Comparison of ENCODE assay signal across 19 mouse cellular contexts in the genomic region with DNA sequence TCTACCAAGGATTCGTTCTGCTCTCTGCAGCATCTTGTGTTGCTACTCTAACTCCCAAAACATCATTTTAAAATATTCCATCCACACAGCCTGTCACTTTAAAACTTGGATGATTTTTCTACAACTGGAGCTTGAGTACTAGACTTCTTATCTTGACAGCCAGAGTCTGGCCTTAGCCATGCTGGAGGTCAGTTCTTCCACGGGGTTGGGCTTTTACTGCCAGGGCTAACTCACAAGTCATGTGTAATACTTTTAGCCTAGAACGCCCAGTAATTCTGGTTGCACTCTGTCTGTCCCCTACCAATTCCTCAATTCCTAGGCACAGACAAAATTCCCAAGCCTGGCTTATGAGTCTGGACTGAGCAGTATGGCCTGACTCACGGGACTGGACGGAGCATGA.
A peak's percentile ranks its signal among the peaks of the same experiment; 100 is the strongest.
DNase-seq lines count a peak whose midpoint lies in the region; ATAC-seq lines count a peak whose summit lies in the region.
"Had no signal": no experiment of that assay in that cellular context is flagged by ENCODE, and none has a peak within 500 bp of the region (broad histone marks: within the 10 kb centered on the region; RNA-seq: fewer than 3 reads in every experiment).

No protein-coding gene starts in this region.

- intact Hi-C loops in heart, postnatal 36 days (cut with DNase I) = loop anchor here (5.0 kb wide), 1 partner anchor 87 kb away; a partner anchor contains a TSS

- peak overlapping the region; percentile 60; the same call in 1 of the 2 replicates for H3K27ac ChIP-seq in liver, embryonic 11.5 days (ENCODE audit: low read depth, low read length)
- peak overlapping the region; percentile 60 for H3K27ac ChIP-seq in heart, embryonic 11.5 days (ENCODE audit: low read depth, low read length)
- H3K27ac ChIP-seq: hindbrain, embryonic 12.5 days; lung, embryonic 15.5 days; stomach, embryonic 15.5 days had no signal

- peaks cover 27% of the 10 kb centered on the region for H3K4me1 ChIP-seq in liver, embryonic 11.5 days (replicated peaks; ENCODE audit: control insufficient read depth, insufficient read depth, low read length)
- H3K4me1 ChIP-seq in heart, embryonic 11.5 days (ENCODE audit: control insufficient read depth, insufficient read depth, low read length) = peaks cover 16% of the 10 kb centered on the region
- H3K4me1 ChIP-seq: hindbrain, embryonic 12.5 days; stomach, embryonic 15.5 days had no signal

- peak; percentile 22; the same call in 1 of the 2 replicates for ATAC-seq in liver, embryonic 11.5 days (replicated peaks; ENCODE audit: low FRiP score)
- 0 out of 2 replicates have a peak, but pooled peaks have one; percentile 49 for ATAC-seq in heart, embryonic 11.5 days (replicated peaks; ENCODE audit: insufficient number of reproducible peaks, low FRiP score, low TSS enrichment)
- ATAC-seq: midbrain, embryonic 16.5 days had no signal

- no peaks in the 10 kb centered on the region for H3K36me3 ChIP-seq in liver, embryonic 11.5 days (ENCODE audit: control insufficient read depth, insufficient read depth, low read length)
- H3K36me3 ChIP-seq in heart, embryonic 11.5 days (ENCODE audit: control insufficient read depth, insufficient read depth, low read length) = 0 out of 2 replicates have a peak, but pooled peaks cover 6% of the 10 kb centered on the region
- H3K36me3 ChIP-seq: lung, embryonic 15.5 days; stomach, embryonic 15.5 days had no signal

- H3K9me3 ChIP-seq in liver, embryonic 11.5 days (ENCODE audit: control insufficient read depth, low read length) = no peaks in the 10 kb centered on the region
- H3K9me3 ChIP-seq in heart, embryonic 11.5 days (replicated peaks; ENCODE audit: control insufficient read depth, low read length) = no peaks in the 10 kb centered on the region; the same call in 1 of the 2 replicates
- H3K9me3 ChIP-seq: hindbrain, embryonic 12.5 days; lung, embryonic 15.5 days; stomach, embryonic 15.5 days had no signal

- 59% methylated on average over 5 of the region's 5 CpGs for WGBS in liver, embryonic 11.5 days
- 54% methylated on average over 5 of the region's 5 CpGs for WGBS in heart, embryonic 11.5 days (ENCODE audit: insufficient replicate concordance)

- H3K4me2 ChIP-seq in liver, embryonic 11.5 days = no peak overlapping the region; the same call in 1 of the 2 replicates
- no peak overlapping the region for H3K4me2 ChIP-seq in heart, embryonic 11.5 days
- H3K4me2 ChIP-seq: hindbrain, embryonic 12.5 days; lung, embryonic 15.5 days; stomach, embryonic 15.5 days had no signal

- H3K27me3 ChIP-seq in liver, embryonic 11.5 days (replicated peaks; ENCODE audit: control insufficient read depth, insufficient read depth, low read length) = no peaks in the 10 kb centered on the region
- no peaks in the 10 kb centered on the region for H3K27me3 ChIP-seq in heart, embryonic 11.5 days (ENCODE audit: control insufficient read depth, insufficient read depth, low read length)
- H3K27me3 ChIP-seq: hindbrain, embryonic 12.5 days; lung, embryonic 15.5 days; stomach, embryonic 15.5 days had no signal

- H3K9ac ChIP-seq in liver, embryonic 11.5 days (ENCODE audit: low read depth, low read length) = no peak overlapping the region
- no peak overlapping the region for H3K9ac ChIP-seq in heart, embryonic 11.5 days (ENCODE audit: low read depth, low read length)
- H3K9ac ChIP-seq: hindbrain, embryonic 12.5 days; lung, embryonic 15.5 days; stomach, embryonic 15.5 days had no signal

- peak; percentile 11 for DNase-seq in adrenal gland, adult 8-10 months
- DNase-seq in adrenal gland, postnatal 4 days (ENCODE audit: low spot score in 2 of 2) = no peak
- no peak for DNase-seq in liver, embryonic 11.5 days (ENCODE audit: low spot score)
- DNase-seq in liver = no peak
- peak; percentile 22 to 37 for DNase-seq in heart, postnatal 36 days
- DNase-seq in thymus, postnatal 10 days (ENCODE audit: low spot score in 2 of 2) = no peak
- DNase-seq in gastrocnemius, adult 8-10 months (ENCODE audit: low spot score in 2 of 2) = no peak
- DNase-seq: adrenal gland, postnatal 36 days; cerebellum, adult 9-11 months; gastrocnemius, postnatal 36 days; kidney, postnatal 14 days; layer of hippocampus, adult 9-11 months; right cerebral cortex, adult 18-20 months; thymus, adult 2 months had no signal

- H3K4me3 ChIP-seq in liver, embryonic 11.5 days (ENCODE audit: low read depth, low read length) = no peak overlapping the region
- H3K4me3 ChIP-seq in heart, embryonic 11.5 days (ENCODE audit: low read depth, low read length) = no peak overlapping the region
- H3K4me3 ChIP-seq: hindbrain, embryonic 12.5 days; lung, embryonic 15.5 days; stomach, embryonic 15.5 days had no signal

Comparison
In these comparisons a context has a peak if more than half of its experiments do, and no peak if none do; other contexts are left out.
1. DNase-seq: peak in adrenal gland, adult 8-10 months (single experiment) and heart, postnatal 36 days (2 of 2); none in adrenal gland, postnatal 4 days (0 of 2), liver, embryonic 11.5 days (single experiment), liver (single experiment), thymus, postnatal 10 days (0 of 2) and gastrocnemius, adult 8-10 months (0 of 2).